Mouse (Mus musculus): ENCODE measurements at regions not wholly inside any gene's neighbourhood (a gene's known extent, or its start where the extent isn't known, plus 50 kb on each side); places are given as distances from the start of the nearest gene placed in this dataset.

DNA sequence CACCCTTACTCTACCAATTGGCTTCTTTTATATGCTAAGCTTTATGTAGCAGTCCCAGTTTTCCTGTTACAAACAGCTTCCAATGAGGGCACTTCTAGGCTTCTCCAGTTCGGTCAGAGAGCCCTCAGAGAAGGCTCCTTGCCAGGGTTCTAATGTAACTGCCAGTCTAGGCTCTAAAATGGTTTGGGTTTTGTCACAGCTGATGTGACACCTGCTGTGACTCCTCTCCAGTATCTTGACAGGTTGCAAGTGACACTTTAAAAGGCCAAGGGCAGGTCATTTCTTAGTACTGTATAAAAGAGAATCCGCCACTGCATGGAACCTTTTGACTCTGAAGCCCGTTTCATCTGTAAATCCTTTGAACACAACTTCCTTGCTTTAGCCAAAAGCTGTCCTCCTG is 54.0 kb upstream of the Nedd9 start:
- no peak for DNase-seq

DNA sequence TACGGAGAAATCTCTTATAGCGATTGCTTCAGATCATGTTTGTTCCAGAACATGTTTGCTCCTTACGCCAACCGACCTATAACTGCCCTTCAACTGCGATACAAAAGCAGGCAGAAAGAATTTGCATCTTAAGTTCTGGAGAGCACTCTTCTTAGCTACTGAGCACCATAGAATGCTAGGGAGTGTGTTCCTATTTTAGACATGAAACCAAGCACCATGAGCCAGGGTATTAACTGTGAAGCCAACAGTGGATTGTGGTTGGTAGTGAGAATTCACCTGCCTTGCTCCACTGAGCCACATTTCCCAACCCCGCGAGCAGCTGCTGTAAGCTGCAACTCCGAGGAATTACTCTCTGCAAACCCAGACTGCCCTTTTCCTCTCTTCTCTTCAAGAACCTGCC is 58.9 kb upstream of the Nedd9 start:
- DNase-seq: no peak

DNA sequence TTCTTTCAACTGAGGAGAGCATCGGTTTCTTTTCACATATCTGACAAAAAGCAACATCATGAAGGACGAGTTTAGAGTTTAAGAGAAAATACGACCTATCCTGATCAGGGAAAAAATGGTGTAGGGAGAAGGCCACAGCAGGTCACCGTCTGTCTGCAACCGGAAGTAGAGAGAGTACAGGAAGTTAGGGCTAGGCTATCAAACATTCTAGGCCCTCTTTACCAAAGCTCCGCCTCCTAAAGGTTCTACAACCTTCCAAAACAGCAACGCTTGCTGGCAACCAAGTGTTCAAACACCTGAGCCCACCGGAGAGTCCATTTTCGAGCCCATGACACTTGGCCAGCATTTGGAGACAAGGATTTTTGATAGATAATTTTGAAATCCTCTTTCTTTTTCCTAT is 59.2 kb upstream of the Tmem170b start:
- no peak for DNase-seq

DNA sequence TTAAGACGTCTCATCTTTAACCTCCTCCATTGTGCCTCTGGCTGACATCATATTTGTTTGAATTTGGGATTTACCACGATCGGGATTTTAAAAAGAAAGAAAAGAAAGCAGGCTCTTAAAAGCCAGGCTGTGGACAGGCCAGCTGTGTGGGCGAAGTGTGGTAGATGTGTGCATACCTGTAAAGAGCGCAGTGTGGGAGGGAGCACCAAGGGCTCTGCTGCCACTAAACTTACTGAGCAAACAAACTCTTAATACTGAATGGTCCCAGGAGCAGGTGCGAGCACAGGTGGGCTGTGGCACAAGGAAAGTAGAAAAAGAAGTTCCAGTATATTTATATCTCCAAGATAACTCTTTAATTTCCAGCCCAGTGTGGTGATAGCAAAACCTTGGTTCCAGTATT is 56.4 kb upstream of the Tmem170b start:
- no peak for DNase-seq

DNA sequence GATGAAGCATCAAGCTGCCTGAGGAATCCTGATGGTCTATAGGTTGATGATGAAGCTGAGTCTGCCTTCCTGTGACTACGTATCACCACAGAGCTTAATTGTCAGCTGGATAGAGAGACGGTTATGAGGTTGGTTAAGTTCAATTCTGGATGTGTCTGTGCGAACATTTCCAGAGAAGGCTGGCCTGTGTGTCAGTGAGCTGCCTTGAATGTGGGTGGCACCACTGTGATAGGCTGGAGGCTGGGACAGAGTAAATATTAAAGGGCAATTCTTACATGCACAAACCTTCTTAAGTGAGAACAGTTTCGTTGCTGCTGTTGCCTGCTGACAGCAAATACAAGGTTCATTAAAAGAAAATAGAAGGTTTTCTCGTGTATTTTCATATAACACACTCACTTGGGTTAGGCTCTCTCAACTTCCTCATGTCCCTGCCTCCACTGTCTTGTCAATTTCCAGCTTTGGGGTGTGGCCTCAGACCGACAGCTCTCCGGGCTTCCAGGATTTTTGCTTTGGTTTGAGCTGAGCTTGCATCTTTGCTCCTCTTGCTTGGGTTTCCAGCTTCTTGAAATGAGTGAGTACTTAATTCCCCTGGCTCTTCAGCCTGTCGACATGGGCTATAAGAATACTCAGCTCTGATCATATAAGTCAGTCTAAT is 55.3 kb upstream of the Tmem170b start:
- DNase-seq: no peak

DNA sequence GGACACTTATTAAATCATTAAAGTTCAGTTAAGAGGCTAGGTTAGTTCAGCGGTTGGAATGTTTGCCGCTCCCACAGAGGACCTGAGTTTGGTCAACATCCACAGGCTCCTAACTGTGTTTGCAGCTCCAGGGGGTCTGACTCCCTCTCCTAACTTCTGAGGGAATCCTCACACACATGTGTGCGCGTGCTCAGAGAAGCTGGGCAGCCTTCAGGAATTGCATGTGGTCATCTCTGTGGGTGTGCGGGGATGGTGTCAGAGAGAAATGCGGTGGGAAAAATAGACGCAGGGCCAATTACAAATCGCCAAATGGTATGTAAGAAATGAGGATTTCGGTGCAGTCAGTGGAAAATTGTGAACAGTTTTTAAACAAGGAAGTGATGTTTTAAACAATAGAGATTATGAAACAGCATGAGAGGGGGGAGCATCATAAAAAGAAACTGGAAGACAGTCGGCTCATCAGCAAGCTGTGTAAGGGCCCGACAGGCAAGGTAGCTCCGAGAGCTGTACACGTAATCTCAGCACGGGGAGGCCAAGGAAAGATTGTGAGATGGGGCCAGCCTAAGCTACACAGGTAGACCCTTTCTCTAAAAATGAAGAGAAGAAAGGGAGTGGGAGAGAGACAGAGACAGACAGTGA is 53.9 kb upstream of the Tmem170b start:
- no peak for DNase-seq

GRCm38 (mm10) chr13:41554401-41554800 is 51.3 kb upstream of the Tmem170b start:
- peak; percentile 11 for DNase-seq

All from adrenal gland, postnatal 14 days (tissue).